Mouse (Mus musculus) G1E (cell line): ENCODE measurements around the gene Sult1a1. TPM values are rescaled to one million over a fixed set of nuclear protein-coding genes. Genes with fewer than 3 reads are reported as not detected.

Experiments used
- ATAC-seq: 2 replicates; pipeline ENCODE4 v1.8.0; 2016; ENCODE audit warnings: mild to moderate bottlenecking; ENCODE audit not compliant: insufficient number of reproducible peaks, poor library complexity, low FRiP score, severe bottlenecking; ENCODE audit errors: extremely low read depth
- DNase-seq: peaks from one replicate; pipeline ENCODE4 v3.0.0; 2012; ENCODE audit warnings: low spot score
- H3K27me3 ChIP-seq: 2 replicates; pipeline ENCODE4 v1.6.1; 2012; ENCODE audit warnings: mild to moderate bottlenecking, low read length, inconsistent platforms; ENCODE audit not compliant: insufficient read depth
- H3K36me3 ChIP-seq: replicated peaks from 2 replicates; pipeline ENCODE3; 2012; ENCODE audit warnings: mild to moderate bottlenecking, inconsistent platforms
- H3K4me1 ChIP-seq: 2 replicates; pipeline ENCODE4 v1.6.1; 2012; ENCODE audit warnings: low read depth, low read length, inconsistent platforms, mixed read lengths; ENCODE audit not compliant: insufficient read depth
- H3K4me3 ChIP-seq: 2 replicates; pipeline ENCODE4 v1.5.1; 2012; ENCODE audit warnings: low read depth, mild to moderate bottlenecking, inconsistent platforms, low read length, moderate library complexity, mixed read lengths
- H3K9me3 ChIP-seq: replicated peaks from 2 replicates; pipeline ENCODE4 v1.6.1; 2012; ENCODE audit warnings: inconsistent platforms
- CTCF ChIP-seq: IDR thresholded peaks from 2 replicates; pipeline ENCODE4 v1.5.1; 2012; ENCODE audit warnings: low read depth, low read length, inconsistent platforms, mixed read lengths
- GATA1 ChIP-seq: IDR thresholded peaks from 2 replicates; pipeline ENCODE4 v1.6.1; 2012; ENCODE audit warnings: borderline replicate concordance, low read length, inconsistent platforms, mixed read lengths
- GATA2 ChIP-seq: IDR thresholded peaks from 2 replicates; pipeline ENCODE4 v1.6.1; 2012; ENCODE audit warnings: low read depth, low read length, inconsistent platforms, borderline replicate concordance
- POLR2AphosphoS5 ChIP-seq: IDR thresholded peaks from 2 replicates; pipeline ENCODE4 v1.6.1; 2012; ENCODE audit warnings: low read depth, low read length, inconsistent platforms; ENCODE audit not compliant: insufficient replicate concordance
- TAL1 ChIP-seq: conservative IDR thresholded peaks from 2 replicates; pipeline ENCODE4 v1.6.1; 2012; ENCODE audit warnings: low read depth, low read length, inconsistent platforms, mixed read lengths
- polyA plus RNA-seq: library from polyadenylated mRNA; stranded (reverse); fragments of >175 nt; gene quantifications from 2 replicates; pipeline ENCODE4 v1.2.3, GENCODE M21; 2012
- total RNA-seq, 2 experiments: library from RNA; stranded (forward) in 1 of 2; stranded (reverse) in 1 of 2; fragments of 200-1000 nt in 1 of 2; fragments of >200 nt in 1 of 2; fragmentation: Nextera tagmentation in 1 of 2; gene quantifications; 2 replicates each; pipeline ENCODE4 v1.2.3; 2014 to 2017

The Sult1a1 gene
- total and polyA plus RNA-seq, 3 experiments = 0.33 TPM; not detected in 2

- peaks cover 81% of the 10 kb centered on the region for H3K4me1 ChIP-seq
- ATAC-seq = no peak
- peak overlapping the region; percentile 80 for H3K4me3 ChIP-seq
- H3K27me3 ChIP-seq = peaks cover 35% of the 10 kb centered on the region
- H3K9me3 ChIP-seq = no peaks in the 10 kb centered on the region
- no peak for DNase-seq
- H3K36me3 ChIP-seq = peaks cover 43% of the 10 kb centered on the region
- no peak for TF ChIP-seq CTCF
- TF ChIP-seq TAL1 = no peak
- TF ChIP-seq GATA2 = no peak
- no peak for TF ChIP-seq GATA1
- TF ChIP-seq POLR2AphosphoS5 = no peak
These were observed 27.5 kb upstream of the Sult1a1 start for GRCm38 (mm10) chr7:126703757-126704077.

- TF ChIP-seq CTCF = no peak
- TF ChIP-seq POLR2AphosphoS5 = no peak
- Histone ChIP-seq H3K4me1 (peaks cover 82% of the 10 kb centered on the region), H3K27me3 (peaks cover 33% of the 10 kb centered on the region), H3K4me3 (peak overlapping the region; percentile 80), H3K9me3 (no peaks in the 10 kb centered on the region), H3K36me3 (peaks cover 49% of the 10 kb centered on the region)
- ATAC-seq (no peak), DNase-seq (no peak)
These were observed 26.9 kb upstream of the Sult1a1 start for GRCm38 (mm10) chr7:126702861-126703756.

- Histone ChIP-seq H3K4me1 (peaks cover 82% of the 10 kb centered on the region), H3K9me3 (no peaks in the 10 kb centered on the region), H3K36me3 (peaks cover 57% of the 10 kb centered on the region), H3K27me3 (peaks cover 29% of the 10 kb centered on the region), H3K4me3 (peak overlapping the region; percentile 36; the same call in 1 of the 2 replicates)
- DNase-seq (peak; percentile 60), ATAC-seq (no peak; the same call in 1 of the 2 replicates)
- no peak for TF ChIP-seq GATA1
- TF ChIP-seq CTCF = no peak
- no peak for TF ChIP-seq TAL1
- no peak for TF ChIP-seq POLR2AphosphoS5
- TF ChIP-seq GATA2 = no peak
These were observed 26.1 kb upstream of the Sult1a1 start for GRCm38 (mm10) chr7:126702358-126702757.

- H3K36me3 ChIP-seq = peaks cover 63% of the 10 kb centered on the region
These were observed 25.5 kb upstream of the Sult1a1 start for GRCm38 (mm10) chr7:126701559-126702357.

GRCm38 (mm10) chr7:126701070-126701469 is 24.8 kb upstream of the Sult1a1 start:
- peak; percentile 68 for ATAC-seq
- peaks cover 68% of the 10 kb centered on the region for H3K36me3 ChIP-seq
- H3K9me3 ChIP-seq = no peaks in the 10 kb centered on the region
- H3K27me3 ChIP-seq = peaks cover 27% of the 10 kb centered on the region
- peak; percentile 92 for DNase-seq
- H3K4me3 ChIP-seq = peak overlapping the region; percentile 57; the same call in 1 of the 2 replicates
- peaks cover 91% of the 10 kb centered on the region for H3K4me1 ChIP-seq
- no peak for TF ChIP-seq POLR2AphosphoS5
- TF ChIP-seq CTCF = peak; percentile 69
- no peak for TF ChIP-seq TAL1

More at GRCm38 (mm10) chr7:126701559-126702357, 25.5 kb upstream of the Sult1a1 start:
- H3K4me3 ChIP-seq = peak overlapping the region; percentile 57; the same call in 1 of the 2 replicates
- no peak for DNase-seq
- no peak for ATAC-seq
- H3K4me1 ChIP-seq = peaks cover 86% of the 10 kb centered on the region
- no peaks in the 10 kb centered on the region for H3K9me3 ChIP-seq
- peaks cover 28% of the 10 kb centered on the region for H3K27me3 ChIP-seq
- TF ChIP-seq CTCF = no peak
- no peak for TF ChIP-seq GATA1
- no peak for TF ChIP-seq TAL1
- TF ChIP-seq GATA2 = no peak
- no peak for TF ChIP-seq POLR2AphosphoS5
